16 mouse cellular contexts compared by ENCODE assay signal in genomic region chr13:114003463-114003862, GRCm38 (mm10).
"Had no signal": no experiment of that assay in that cellular context is flagged by ENCODE, and none has a peak within 500 bp of the region (broad histone marks: within the 10 kb centered on the region; RNA-seq: fewer than 3 reads in every experiment).

No protein-coding gene starts in this region.

- H3K9ac ChIP-seq: intestine, embryonic 15.5 days; kidney, embryonic 15.5 days; limb, embryonic 13.5 days; liver, embryonic 14.5 days; lung, embryonic 15.5 days; midbrain, embryonic 15.5 days; neural tube, embryonic 13.5 days; stomach, embryonic 15.5 days had no signal

- H3K36me3 ChIP-seq: intestine, embryonic 15.5 days; kidney, embryonic 15.5 days; limb, embryonic 13.5 days; lung, embryonic 15.5 days; midbrain, embryonic 15.5 days; neural tube, embryonic 13.5 days; stomach, embryonic 15.5 days had no signal

- DNase-seq: kidney, adult 2 months; kidney, postnatal 25 days; layer of hippocampus, adult 9-11 months; retina, postnatal 1 day; right cerebral cortex, postnatal 4 days; spleen, adult 18-20 months; thymus, postnatal 36 days had no signal

- H3K4me1 ChIP-seq: intestine, embryonic 15.5 days; kidney, embryonic 15.5 days; midbrain, embryonic 15.5 days; neural tube, embryonic 13.5 days; stomach, embryonic 15.5 days had no signal

- H3K27ac ChIP-seq: intestine, embryonic 15.5 days; kidney, embryonic 15.5 days; limb, embryonic 13.5 days; liver, embryonic 14.5 days; lung, embryonic 15.5 days; midbrain, embryonic 15.5 days; neural tube, embryonic 13.5 days; stomach, embryonic 15.5 days had no signal

- H3K4me2 ChIP-seq: intestine, embryonic 15.5 days; kidney, embryonic 15.5 days; limb, embryonic 13.5 days; lung, embryonic 15.5 days; midbrain, embryonic 11.5 days; midbrain, embryonic 15.5 days; neural tube, embryonic 13.5 days; stomach, embryonic 15.5 days had no signal

- H3K9me3 ChIP-seq: intestine, embryonic 15.5 days; kidney, embryonic 15.5 days; limb, embryonic 13.5 days; lung, embryonic 15.5 days; midbrain, embryonic 15.5 days; neural tube, embryonic 13.5 days; stomach, embryonic 15.5 days had no signal

- H3K27me3 ChIP-seq: intestine, embryonic 15.5 days; kidney, embryonic 15.5 days; limb, embryonic 13.5 days; lung, embryonic 15.5 days; midbrain, embryonic 15.5 days; neural tube, embryonic 13.5 days; stomach, embryonic 15.5 days had no signal

- ATAC-seq: intestine, embryonic 15.5 days; midbrain, embryonic 15.5 days had no signal

- H3K4me3 ChIP-seq: intestine, embryonic 15.5 days; kidney, embryonic 15.5 days; limb, embryonic 13.5 days; lung, embryonic 15.5 days; midbrain, embryonic 15.5 days; neural tube, embryonic 13.5 days; stomach, embryonic 15.5 days had no signal
